Comparison of ENCODE assay signal across 8 mouse cellular contexts in genomic region chr4:125029891-125030614, GRCm38 (mm10). TPM values are rescaled to one million over a fixed set of nuclear protein-coding genes. Genes with fewer than 3 reads are reported as not detected.
A peak's percentile ranks its signal among the peaks of the same experiment; 100 is the strongest.
DNase-seq lines count a peak whose midpoint lies in the region; ATAC-seq lines count a peak whose summit lies in the region.

No protein-coding gene starts in this region.

- peak overlapping the region; percentile 94 for H3K4me3 ChIP-seq in forebrain, embryonic 11.5 days (ENCODE audit: low read depth, low read length)
- peak overlapping the region; percentile 99 for H3K4me3 ChIP-seq in heart, embryonic 16.5 days (ENCODE audit: low read length)
- peak overlapping the region; percentile 94 for H3K4me3 ChIP-seq in liver, embryonic 15.5 days (replicated peaks)
- peak overlapping the region; percentile 90 for H3K4me3 ChIP-seq in neural tube, embryonic 12.5 days

- H3K4me1 ChIP-seq in forebrain, embryonic 11.5 days (replicated peaks; ENCODE audit: control insufficient read depth, insufficient read depth, low read length), result peaks cover 6% of the 10 kb centered on the region; the same call in 1 of the 2 replicates
- peaks cover 11% of the 10 kb centered on the region for H3K4me1 ChIP-seq in heart, embryonic 16.5 days (ENCODE audit: control insufficient read depth, insufficient read depth, low read length)
- peaks cover 32% of the 10 kb centered on the region for H3K4me1 ChIP-seq in liver, embryonic 15.5 days (replicated peaks)
- peaks cover 14% of the 10 kb centered on the region for H3K4me1 ChIP-seq in neural tube, embryonic 12.5 days

- WGBS in forebrain, embryonic 11.5 days, result 1% methylated on average over 50 of the region's 50 CpGs
- under 1% methylated on average over 50 of the region's 50 CpGs for WGBS in heart, embryonic 16.5 days
- WGBS in liver, embryonic 15.5 days (ENCODE audit: insufficient replicate concordance), result under 1% methylated on average over 50 of the region's 50 CpGs
- WGBS in neural tube, embryonic 12.5 days, result under 1% methylated on average over 50 of the region's 50 CpGs

- peak; percentile 82 for DNase-seq in CD8-positive naive resting alpha-beta T cell, adult 2 months (ENCODE audit: low read depth in 2 of 2, low spot score in 2 of 2)
- DNase-seq in c-Kit-positive CD71-negative TER-119-negative erythroid progenitor cells, embryonic 14.5 days (ENCODE audit: low read depth), result peak; percentile 91
- DNase-seq in forebrain, embryonic 11.5 days (ENCODE audit: low spot score), result peak; percentile 97
- peak; percentile 97 to 99 for DNase-seq in kidney, postnatal 36 days
- DNase-seq in telencephalon, adult 2 months (ENCODE audit: low read depth, low spot score), result peak; percentile 86

- peak overlapping the region; percentile 31; the same call in 1 of the 2 replicates for H3K27ac ChIP-seq in forebrain, embryonic 11.5 days (ENCODE audit: low read depth, low read length)
- H3K27ac ChIP-seq in heart, embryonic 16.5 days (ENCODE audit: low read length), result peak overlapping the region; percentile 66; the same call in 1 of the 2 replicates
- peak overlapping the region; percentile 74 for H3K27ac ChIP-seq in liver, embryonic 15.5 days (replicated peaks)
- no peak overlapping the region for H3K27ac ChIP-seq in neural tube, embryonic 12.5 days

- ATAC-seq in forebrain, embryonic 11.5 days (replicated peaks; ENCODE audit: low FRiP score), result peak; percentile 99
- peak; percentile 99 for ATAC-seq in heart, embryonic 16.5 days (replicated peaks; ENCODE audit: extremely low read depth, insufficient read depth, low FRiP score)
- ATAC-seq in liver, embryonic 15.5 days (ENCODE audit: insufficient read depth), result peak; percentile 98
- peak; percentile 98 for ATAC-seq in neural tube, embryonic 12.5 days (ENCODE audit: low FRiP score, low read depth)

- peak overlapping the region; percentile 83 for H3K9ac ChIP-seq in forebrain, embryonic 11.5 days (ENCODE audit: low read length)
- peak overlapping the region; percentile 96 for H3K9ac ChIP-seq in heart, embryonic 16.5 days (ENCODE audit: low read length)
- peak overlapping the region; percentile 82 for H3K9ac ChIP-seq in liver, embryonic 15.5 days
- H3K9ac ChIP-seq in neural tube, embryonic 12.5 days, result peak overlapping the region; percentile 86

- H3K27me3 ChIP-seq in forebrain, embryonic 11.5 days (ENCODE audit: control insufficient read depth, insufficient read depth, low read length), result no peaks in the 10 kb centered on the region
- peaks cover 2% of the 10 kb centered on the region; the same call in 1 of the 2 replicates for H3K27me3 ChIP-seq in heart, embryonic 16.5 days (ENCODE audit: control insufficient read depth, insufficient read depth, low read length)
- H3K27me3 ChIP-seq in liver, embryonic 15.5 days, result peaks cover 30% of the 10 kb centered on the region
- H3K27me3 ChIP-seq in neural tube, embryonic 12.5 days (replicated peaks), result no peaks in the 10 kb centered on the region

- peak overlapping the region; percentile 93 for H3K4me2 ChIP-seq in forebrain, embryonic 11.5 days (ENCODE audit: low read depth, low read length, severe bottlenecking)
- H3K4me2 ChIP-seq in heart, embryonic 16.5 days (ENCODE audit: low read depth, low read length), result peak overlapping the region; percentile 98
- H3K4me2 ChIP-seq in liver, embryonic 15.5 days, result peak overlapping the region; percentile 95
- H3K4me2 ChIP-seq in neural tube, embryonic 12.5 days (replicated peaks), result peak overlapping the region; percentile 95

- H3K36me3 ChIP-seq in forebrain, embryonic 11.5 days (ENCODE audit: control insufficient read depth, insufficient read depth, low read length), result peaks cover 2% of the 10 kb centered on the region; the same call in 1 of the 2 replicates
- peaks cover 4% of the 10 kb centered on the region; the same call in 1 of the 2 replicates for H3K36me3 ChIP-seq in heart, embryonic 16.5 days (ENCODE audit: control insufficient read depth, insufficient read depth)
- peaks cover 16% of the 10 kb centered on the region for H3K36me3 ChIP-seq in liver, embryonic 15.5 days (replicated peaks)
- peaks cover 8% of the 10 kb centered on the region for H3K36me3 ChIP-seq in neural tube, embryonic 12.5 days

- no peaks in the 10 kb centered on the region for H3K9me3 ChIP-seq in forebrain, embryonic 11.5 days (ENCODE audit: control insufficient read depth, low read length)
- no peaks in the 10 kb centered on the region for H3K9me3 ChIP-seq in heart, embryonic 16.5 days (replicated peaks; ENCODE audit: control insufficient read depth, low read length)
- no peaks in the 10 kb centered on the region for H3K9me3 ChIP-seq in liver, embryonic 15.5 days (replicated peaks)
- H3K9me3 ChIP-seq in neural tube, embryonic 12.5 days, result no peaks in the 10 kb centered on the region

RNA-seq across cellular contexts. Expression of gene Gnl2, which starts 13.7 kb away (rescaled TPM):
- 95.5 and 98.5 TPM in 2 replicates for polyA plus RNA-seq in forebrain, embryonic 11.5 days (2014; fragmentation: Nextera tagmentation; extraction: Ambion mirVana)
- 59.7 and 66.2 TPM in 2 replicates for polyA plus RNA-seq in heart, embryonic 16.5 days (2015; fragmentation: Nextera tagmentation; extraction: Ambion mirVana)
- 31.8 and 33.6 TPM in 2 replicates for polyA plus RNA-seq in liver, embryonic 15.5 days (2015; fragmentation: Nextera tagmentation; extraction: Ambion mirVana)
- polyA plus RNA-seq in neural tube, embryonic 12.5 days (2016; fragmentation: Nextera tagmentation; extraction: Ambion mirVana), result 89.7 and 96.1 TPM in 2 replicates

RNA-seq across cellular contexts. Expression of gene Dnali1, which starts 35.5 kb away (rescaled TPM):
- polyA plus RNA-seq in forebrain, embryonic 11.5 days (2014; fragmentation: Nextera tagmentation; extraction: Ambion mirVana), result 0.24 and 0.28 TPM in 2 replicates
- 0.63 and 0.92 TPM in 2 replicates for polyA plus RNA-seq in heart, embryonic 16.5 days (2015; fragmentation: Nextera tagmentation; extraction: Ambion mirVana)
- polyA plus RNA-seq in liver, embryonic 15.5 days (2015; fragmentation: Nextera tagmentation; extraction: Ambion mirVana), result not detected in 2 replicates
- 0.18 and 0.34 TPM in 2 replicates for polyA plus RNA-seq in neural tube, embryonic 12.5 days (2016; fragmentation: Nextera tagmentation; extraction: Ambion mirVana)

RNA-seq across cellular contexts. Expression of gene Snip1, which starts 36.4 kb away (rescaled TPM):
- 32.8 and 33.9 TPM in 2 replicates for polyA plus RNA-seq in forebrain, embryonic 11.5 days (2014; fragmentation: Nextera tagmentation; extraction: Ambion mirVana)
- 18.5 and 19.0 TPM in 2 replicates for polyA plus RNA-seq in heart, embryonic 16.5 days (2015; fragmentation: Nextera tagmentation; extraction: Ambion mirVana)
- 14.2 and 15.1 TPM in 2 replicates for polyA plus RNA-seq in liver, embryonic 15.5 days (2015; fragmentation: Nextera tagmentation; extraction: Ambion mirVana)
- polyA plus RNA-seq in neural tube, embryonic 12.5 days (2016; fragmentation: Nextera tagmentation; extraction: Ambion mirVana), result 35.2 and 37.2 TPM in 2 replicates

RNA-seq across cellular contexts. Expression of gene Rspo1, which starts 43.8 kb away (rescaled TPM):
- 56.2 and 64.8 TPM in 2 replicates for polyA plus RNA-seq in forebrain, embryonic 11.5 days (2014; fragmentation: Nextera tagmentation; extraction: Ambion mirVana)
- 5.5 and 5.9 TPM in 2 replicates for polyA plus RNA-seq in heart, embryonic 16.5 days (2015; fragmentation: Nextera tagmentation; extraction: Ambion mirVana)
- polyA plus RNA-seq in liver, embryonic 15.5 days (2015; fragmentation: Nextera tagmentation; extraction: Ambion mirVana), result 0.44 and 0.67 TPM in 2 replicates
- polyA plus RNA-seq in neural tube, embryonic 12.5 days (2016; fragmentation: Nextera tagmentation; extraction: Ambion mirVana), result 1.3 and 4.6 TPM in 2 replicates

RNA-seq across cellular contexts. Expression of gene Meaf6, which starts 54.9 kb away (rescaled TPM):
- polyA plus RNA-seq in forebrain, embryonic 11.5 days (2014; fragmentation: Nextera tagmentation; extraction: Ambion mirVana), result 109 and 120 TPM in 2 replicates
- polyA plus RNA-seq in heart, embryonic 16.5 days (2015; fragmentation: Nextera tagmentation; extraction: Ambion mirVana), result 37.0 and 40.5 TPM in 2 replicates
- polyA plus RNA-seq in liver, embryonic 15.5 days (2015; fragmentation: Nextera tagmentation; extraction: Ambion mirVana), result 16.3 and 18.3 TPM in 2 replicates
- polyA plus RNA-seq in neural tube, embryonic 12.5 days (2016; fragmentation: Nextera tagmentation; extraction: Ambion mirVana), result 120 and 129 TPM in 2 replicates
